Mouse (Mus musculus) liver, postnatal 0 days (tissue): Measurements from ENCODE around the gene Dchs1. TPM values are rescaled to one million over a fixed set of nuclear protein-coding genes. Genes with fewer than 3 reads are reported as not detected.
"Not testable (repeated sequence)": the region's sequence is repeated elsewhere in the genome, so short reads cannot be mapped to it uniquely, and the experiment has no call there.

Experiments
- ATAC-seq: fragments of 200-750 bp; cut with Nextera tagmentation; 2 replicates; pipeline ENCODE4 v1.8.0; 2017; ENCODE audit warnings: mild to moderate bottlenecking, moderate library complexity
- DNase-seq: peaks from one replicate; pipeline ENCODE4 v3.0.0-alpha.2; 2016
- H3K27ac ChIP-seq: fragments of 300-500 bp; sonication (generic); 2 replicates; pipeline ENCODE4 v1.5.1; 2014; ENCODE audit warnings: antibody characterized with exemption, moderate library complexity, mild to moderate bottlenecking, low read depth
- H3K27me3 ChIP-seq: fragments of 300-500 bp; sonication (generic); 2 replicates; pipeline ENCODE4 v1.6.1; 2014; ENCODE audit warnings: low read length, control low read depth, mixed read lengths; ENCODE audit not compliant: insufficient read depth
- H3K36me3 ChIP-seq: fragments of 300-500 bp; sonication (generic); replicated peaks from 2 replicates; pipeline ENCODE4 v1.6.1; 2014; ENCODE audit warnings: mild to moderate bottlenecking, control low read depth, low read length, moderate library complexity, mixed read lengths; ENCODE audit not compliant: insufficient read depth
- H3K4me1 ChIP-seq: fragments of 300-500 bp; sonication (generic); 2 replicates; pipeline ENCODE4 v1.6.1; 2014; ENCODE audit warnings: antibody characterized with exemption, mild to moderate bottlenecking, control low read depth; ENCODE audit not compliant: insufficient read depth
- H3K4me2 ChIP-seq: fragments of 300-500 bp; sonication (generic); 2 replicates; pipeline ENCODE4 v1.6.1; 2014; ENCODE audit warnings: low read depth, mild to moderate bottlenecking, low read length, moderate library complexity, mixed read lengths
- H3K4me3 ChIP-seq: fragments of 300-500 bp; sonication (generic); 2 replicates; pipeline ENCODE4 v1.5.1; 2014; ENCODE audit warnings: low read depth, low read length
- H3K9ac ChIP-seq: fragments of 300-500 bp; sonication (generic); replicated peaks from 2 replicates; pipeline ENCODE4 v1.6.1; 2014; ENCODE audit warnings: mild to moderate bottlenecking, moderate library complexity
- H3K9me3 ChIP-seq: fragments of 300-500 bp; sonication (generic); 2 replicates; pipeline ENCODE4 v1.6.1; 2016; ENCODE audit warnings: mild to moderate bottlenecking, control low read depth, low read length, mixed read lengths
- CTCF ChIP-seq: sonication (generic); IDR thresholded peaks from 2 replicates; pipeline ENCODE4 v1.5.1; 2016; ENCODE audit warnings: antibody characterized with exemption, low read depth
- EP300 ChIP-seq: IDR thresholded peaks from 2 replicates; pipeline ENCODE4 v1.6.1; 2016; ENCODE audit warnings: antibody characterized with exemption, low read depth, mild to moderate bottlenecking
- WGBS: fragments of 180-500 bp; shearing (Covaris S2); extraction: QIAGEN DNeasy Blood & Tissue Kit; methylation state at CpG from one replicate; pipeline ENCODE4 v1.1.7; 2014; ENCODE audit not compliant: insufficient replicate concordance; 5-methylcytosine and 5-hydroxymethylcytosine counted together
- polyA plus RNA-seq: library from polyadenylated mRNA; unstranded; fragments of >200 nt; fragmentation: Nextera tagmentation; extraction: Ambion mirVana; gene quantifications from 2 replicates; pipeline ENCODE4 v1.2.1, GENCODE M21; 2015

The Dchs1 gene
- polyA plus RNA-seq, 1 experiment from 2014 or later = 0.58 TPM

DNA sequence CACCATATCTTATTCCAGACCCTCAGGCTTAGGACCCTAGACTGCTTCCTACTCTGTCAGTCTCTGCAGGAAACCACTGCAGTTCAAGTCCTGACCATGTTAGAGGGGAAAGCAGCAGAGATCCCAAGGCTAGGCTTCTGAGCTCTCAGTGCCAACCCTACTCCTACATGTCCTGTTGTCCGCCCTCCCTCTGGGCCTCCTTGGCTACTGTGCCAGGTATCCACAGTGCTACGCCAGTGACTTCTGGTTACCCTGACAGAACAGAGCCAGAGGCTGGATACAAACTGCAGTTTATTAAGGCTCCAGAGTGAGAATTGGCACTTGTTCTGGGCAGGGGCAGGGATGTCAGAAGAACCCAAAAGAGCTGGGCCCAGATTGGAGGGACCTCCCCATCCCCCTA is 34.7 kb downstream of the Dchs1 start:
- no peak for TF ChIP-seq CTCF
- no peak for TF ChIP-seq EP300
- Histone ChIP-seq H3K9ac (no peak overlapping the region), H3K27me3 (no peaks in the 10 kb centered on the region), H3K36me3 (peaks cover 17% of the 10 kb centered on the region), H3K9me3 (no peaks in the 10 kb centered on the region), H3K27ac (no peak overlapping the region), H3K4me3 (no peak overlapping the region), H3K4me2 (no peak overlapping the region), H3K4me1 (peaks cover 18% of the 10 kb centered on the region)
- no peak for DNase-seq
- 83% methylated on average over 2 of the region's 2 CpGs for WGBS
- ATAC-seq = no peak

DNA sequence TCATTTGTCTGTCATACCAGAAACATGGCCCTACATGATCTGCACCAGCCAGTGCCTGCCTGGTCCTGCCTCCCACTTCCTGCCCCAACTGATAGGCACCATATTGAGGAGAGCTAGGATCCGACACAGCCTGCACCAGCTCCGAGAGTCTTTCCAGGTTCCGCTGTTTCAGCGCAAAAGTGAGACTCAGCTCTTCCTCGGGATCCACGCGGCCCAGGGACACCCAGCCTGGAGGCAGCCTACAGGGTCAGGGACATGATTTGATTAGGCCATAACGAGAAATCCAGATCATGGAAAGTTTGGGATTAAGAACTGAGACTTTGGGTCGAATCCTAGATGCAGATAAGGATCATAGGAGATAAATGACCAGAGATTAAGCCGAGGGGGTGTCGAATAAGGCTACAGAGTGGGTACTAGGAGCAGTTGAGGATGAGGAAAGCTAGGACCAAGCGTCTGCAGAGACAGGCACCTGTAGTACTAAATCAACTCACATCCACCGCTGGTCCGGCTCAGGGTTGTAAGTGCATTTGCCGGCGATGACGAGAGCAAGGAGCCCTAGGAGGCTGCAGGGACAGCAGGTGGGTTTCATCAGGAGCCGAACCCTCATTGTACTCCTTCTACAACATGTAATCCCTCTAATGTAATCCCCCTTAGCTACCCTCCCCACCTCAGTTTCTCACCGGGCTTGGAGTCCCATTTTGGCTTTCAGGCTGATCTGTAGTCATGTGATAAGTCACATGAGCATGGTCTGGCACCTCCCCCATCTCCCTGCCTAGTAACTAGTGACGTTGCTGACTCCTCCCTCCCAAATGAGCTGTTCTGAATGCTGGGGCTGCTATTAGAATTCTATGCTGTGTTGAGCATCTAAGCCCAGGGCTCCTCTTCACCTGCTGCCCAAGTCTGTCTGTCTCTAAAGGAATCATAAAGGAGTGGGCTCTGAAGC is 35.7 kb downstream of the Dchs1 start, which contains the start of gene Tpp1:
Gene Tpp1, minus strand, starts transcription at position 745 of the 943 bp plus-strand sequence.
- DNase-seq (peak; percentile 90), ATAC-seq (peak; percentile 93)
- Histone ChIP-seq H3K27me3 (no peaks in the 10 kb centered on the region), H3K9me3 (no peaks in the 10 kb centered on the region), H3K36me3 (peaks cover 19% of the 10 kb centered on the region), H3K27ac (peak within 1 kb of the TSS; percentile 72), H3K9ac (peak within 1 kb of the TSS; percentile 81), H3K4me3 (peak within 1 kb of the TSS; percentile 75), H3K4me2 (peak within 1 kb of the TSS; percentile 82), H3K4me1 (peaks cover 12% of the 10 kb centered on the region)
- TF ChIP-seq EP300 = peak; percentile 25; the same call in 1 of the 2 replicates
- TF ChIP-seq CTCF = no peak
- 14% methylated on average over 20 of the region's 20 CpGs for WGBS

DNA sequence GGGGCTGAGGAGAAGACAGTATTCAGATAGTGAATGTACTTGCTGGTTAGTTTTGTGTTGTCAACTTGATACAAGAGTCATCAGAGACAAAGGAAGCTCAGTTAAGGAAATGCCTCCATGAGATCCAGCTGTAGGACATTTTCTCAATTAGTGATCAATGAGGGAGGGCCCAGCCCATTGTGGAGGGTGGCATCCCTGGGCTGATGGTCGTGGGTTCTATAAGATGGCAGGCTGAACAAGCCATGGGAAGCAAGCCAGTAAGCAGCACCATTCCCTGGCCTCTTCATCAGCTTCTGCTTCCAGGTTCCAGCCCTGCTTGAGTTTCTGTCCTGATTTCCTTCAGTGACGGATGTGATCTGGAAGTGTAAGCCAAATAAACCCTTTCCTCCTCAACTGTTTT is 39.7 kb downstream of the Dchs1 start:
- Histone ChIP-seq H3K27ac (no peak overlapping the region), H3K4me3 (no peak overlapping the region), H3K36me3 (peaks cover 24% of the 10 kb centered on the region), H3K4me2 (no peak overlapping the region), H3K27me3 (no peaks in the 10 kb centered on the region), H3K9me3 (no peaks in the 10 kb centered on the region), H3K9ac (no peak overlapping the region), H3K4me1 (peaks cover 18% of the 10 kb centered on the region)
- TF ChIP-seq CTCF (no peak), EP300 (no peak)
- DNase-seq (no peak), ATAC-seq (no peak)
- 77% methylated on average over 2 of the region's 2 CpGs for WGBS

DNA sequence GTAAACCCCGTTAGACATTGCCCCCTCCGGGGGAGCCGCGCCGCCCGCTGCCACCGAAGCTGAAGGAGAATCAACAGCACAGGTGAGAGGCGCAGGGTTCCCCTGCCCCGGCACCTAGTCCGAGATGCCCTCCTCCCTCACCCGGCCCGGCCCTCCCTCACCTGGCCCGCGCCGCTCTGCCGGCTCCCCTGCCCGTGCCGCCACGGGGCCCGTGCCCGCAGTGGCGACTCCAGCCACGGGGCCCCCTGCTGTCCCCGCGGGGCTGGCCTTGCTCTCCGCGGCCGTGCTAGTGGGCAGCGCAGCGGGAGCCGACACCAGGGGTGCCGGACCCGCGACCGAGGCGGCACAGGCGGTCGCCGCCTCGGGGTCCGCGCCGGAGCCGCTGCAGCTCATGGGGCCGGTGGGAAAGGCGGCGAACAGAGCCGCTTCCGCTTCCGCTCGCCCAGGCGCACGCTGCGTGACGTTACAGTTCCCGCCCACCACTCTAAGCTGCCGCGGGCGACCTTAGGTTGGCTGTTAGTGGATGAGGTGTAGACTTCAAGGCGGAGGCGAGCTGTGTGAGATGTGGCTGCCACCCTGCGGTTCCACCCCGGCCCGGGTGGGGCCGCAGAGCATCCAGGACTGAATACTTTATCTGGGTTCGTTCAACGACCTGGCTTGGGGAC is 43.4 kb downstream of the Dchs1 start, which contains the start of gene Taf10:
Gene Taf10, minus strand, starts transcription at position 436 of the 665 bp plus-strand sequence.
- DNase-seq (peak; percentile 92), ATAC-seq (peak; percentile 99)
- Histone ChIP-seq H3K9me3 (no peaks in the 10 kb centered on the region), H3K27me3 (no peaks in the 10 kb centered on the region), H3K36me3 (peaks cover 44% of the 10 kb centered on the region), H3K4me2 (peak within 1 kb of the TSS; percentile 97), H3K4me1 (peaks cover 12% of the 10 kb centered on the region), H3K4me3 (peak within 1 kb of the TSS; percentile 98), H3K27ac (peak within 1 kb of the TSS; percentile 90), H3K9ac (peak within 1 kb of the TSS; percentile 98)
- under 1% methylated on average over 57 of the region's 67 CpGs for WGBS
- TF ChIP-seq CTCF (peak; percentile 70), EP300 (peak; percentile 36; the same call in 1 of the 2 replicates)

DNA sequence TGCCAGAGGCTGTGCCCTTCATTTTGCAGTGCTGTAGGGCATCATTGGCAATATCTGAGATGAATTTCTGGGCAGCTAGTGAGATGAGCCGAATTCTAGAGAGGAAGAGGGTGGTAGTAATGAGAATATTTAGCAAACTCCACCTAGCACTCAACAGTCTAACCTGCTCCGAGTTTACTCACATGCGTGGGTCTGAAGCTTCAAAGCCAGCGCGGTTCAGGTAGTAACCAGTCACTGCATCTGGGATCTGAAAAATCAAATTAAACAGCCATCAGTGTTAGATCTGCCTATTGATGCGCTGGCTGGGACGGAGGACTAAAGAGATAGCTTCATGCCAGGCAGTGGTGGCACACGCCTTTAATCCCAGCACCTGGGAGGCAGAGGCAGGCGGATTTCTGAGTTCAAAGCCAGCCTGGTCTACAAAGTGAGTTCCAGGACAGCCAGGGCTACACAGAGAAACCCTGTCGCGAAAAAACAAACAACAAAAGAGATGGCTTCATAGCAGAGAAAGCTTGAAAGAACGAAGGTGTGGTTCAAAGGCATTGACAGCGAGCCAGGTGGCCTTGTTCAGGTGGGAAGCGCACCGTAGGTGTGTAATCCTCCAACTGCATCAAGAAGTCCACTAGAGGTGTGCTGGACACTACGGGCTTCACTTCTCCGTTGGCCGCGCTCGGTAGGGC is 44.1 kb downstream of the Dchs1 start:
- peak; percentile 12 for DNase-seq
- Histone ChIP-seq H3K4me2 (peak overlapping the region; percentile 97), H3K4me1 (peaks cover 19% of the 10 kb centered on the region), H3K27ac (peak overlapping the region; percentile 90), H3K9ac (peak overlapping the region; percentile 98), H3K36me3 (peaks cover 39% of the 10 kb centered on the region), H3K4me3 (peak overlapping the region; percentile 98)
- not testable (repeated sequence) for H3K9me3 ChIP-seq, H3K27me3 ChIP-seq, ATAC-seq
- WGBS = 30% methylated on average over 20 of the region's 20 CpGs

DNA sequence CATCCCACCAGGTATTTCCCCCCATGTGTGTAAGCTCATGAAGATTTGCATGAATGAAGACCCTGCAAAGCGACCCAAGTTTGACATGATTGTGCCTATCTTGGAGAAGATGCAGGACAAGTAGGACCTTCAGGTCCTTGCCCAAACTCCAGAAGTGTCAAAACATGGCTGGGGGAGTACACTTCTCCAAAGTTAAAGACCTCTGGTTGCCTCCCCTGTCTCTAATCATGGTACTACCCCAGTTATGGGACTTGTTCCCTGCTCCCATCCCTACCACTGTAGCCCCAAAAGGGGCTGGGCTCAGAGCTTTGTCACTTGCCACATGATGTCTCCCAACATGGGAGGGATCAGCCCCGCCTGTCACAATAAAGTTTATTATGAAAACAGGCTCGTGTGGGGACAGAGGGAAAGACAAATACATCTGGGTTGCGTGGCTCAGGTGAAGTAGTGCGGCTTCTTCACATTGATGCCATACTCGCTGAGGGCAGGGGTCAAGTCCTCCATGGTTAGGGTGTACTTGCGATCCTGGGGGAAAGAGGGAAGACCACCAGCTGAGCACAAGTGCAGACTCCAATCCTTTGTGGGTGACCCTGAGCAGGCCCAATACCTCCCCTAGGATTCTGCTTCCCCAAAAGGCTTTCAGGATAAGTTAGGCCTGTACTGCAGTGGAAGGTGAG is 44.8 kb downstream of the Dchs1 start:
- not testable (repeated sequence) for ATAC-seq, H3K9me3 ChIP-seq, H3K9ac ChIP-seq, H3K27ac ChIP-seq, DNase-seq, H3K4me3 ChIP-seq, H3K4me2 ChIP-seq, H3K27me3 ChIP-seq
- 82% methylated on average over 7 of the region's 7 CpGs for WGBS
- H3K36me3 ChIP-seq = peaks cover 36% of the 10 kb centered on the region
- peaks cover 26% of the 10 kb centered on the region for H3K4me1 ChIP-seq
